Mouse (Mus musculus) neural tube, embryonic 12.5 days (tissue): ENCODE measurements around the gene Dnaaf1. TPM values are rescaled to one million over a fixed set of nuclear protein-coding genes. Genes with fewer than 3 reads are reported as not detected.

Source experiments
- ATAC-seq: fragments of 200-750 bp; cut with Nextera tagmentation; 2 replicates; pipeline ENCODE4 v1.8.0; 2017; ENCODE audit warnings: low read depth, mild to moderate bottlenecking, moderate TSS enrichment, moderate library complexity; ENCODE audit not compliant: low FRiP score
- H3K27ac ChIP-seq: fragments of 300-500 bp; sonication (generic); 2 replicates; pipeline ENCODE4 v1.5.1; 2016
- H3K27me3 ChIP-seq: fragments of 300-500 bp; sonication (generic); replicated peaks from 2 replicates; pipeline ENCODE4 v1.6.1; 2016; ENCODE audit warnings: mild to moderate bottlenecking
- H3K36me3 ChIP-seq: fragments of 300-500 bp; sonication (generic); 2 replicates; pipeline ENCODE4 v1.6.1; 2016; ENCODE audit warnings: mild to moderate bottlenecking
- H3K4me1 ChIP-seq: fragments of 300-500 bp; sonication (generic); 2 replicates; pipeline ENCODE4 v1.6.1; 2016
- H3K4me2 ChIP-seq: fragments of 300-500 bp; sonication (generic); replicated peaks from 2 replicates; pipeline ENCODE4 v1.6.1; 2016; ENCODE audit warnings: mild to moderate bottlenecking
- H3K4me3 ChIP-seq: fragments of 300-500 bp; sonication (generic); 2 replicates; pipeline ENCODE4 v1.5.1; 2016
- H3K9ac ChIP-seq: fragments of 300-500 bp; sonication (generic); 2 replicates; pipeline ENCODE4 v1.6.1; 2016; ENCODE audit warnings: mild to moderate bottlenecking
- H3K9me3 ChIP-seq: fragments of 300-500 bp; sonication (generic); 2 replicates; pipeline ENCODE4 v1.6.1; 2016; ENCODE audit warnings: mild to moderate bottlenecking
- WGBS: fragments of 180-500 bp; shearing (Covaris S2); methylation state at CpG from one replicate; pipeline ENCODE4 v1.1.7; 2016; 5-methylcytosine and 5-hydroxymethylcytosine counted together
- polyA plus RNA-seq: library from polyadenylated mRNA; unstranded; fragments of >200 nt; fragmentation: Nextera tagmentation; extraction: Ambion mirVana; gene quantifications from 2 replicates; pipeline ENCODE4 v1.2.1, GENCODE M21; 2016

Dnaaf1 gene
- polyA plus RNA-seq, 1 experiment from 2014 or later, result 0.08 TPM

- Histone ChIP-seq H3K9ac (no peak overlapping the region), H3K27me3 (no peaks in the 10 kb centered on the region), H3K4me3 (no peak overlapping the region), H3K4me1 (no peaks in the 10 kb centered on the region), H3K9me3 (no peaks in the 10 kb centered on the region), H3K4me2 (no peak overlapping the region), H3K27ac (no peak overlapping the region), H3K36me3 (no peaks in the 10 kb centered on the region)
- ATAC-seq, result no peak
- WGBS, result 79% methylated on average over 14 of the region's 14 CpGs
Measured at GRCm38 (mm10) chr8:119615096-119615495, 40.1 kb downstream of the Dnaaf1 start.

GRCm38 (mm10) chr8:119616358-119616757 is 41.3 kb downstream of the Dnaaf1 start:
- Histone ChIP-seq H3K27me3 (no peaks in the 10 kb centered on the region), H3K4me3 (no peak overlapping the region), H3K4me2 (no peak overlapping the region), H3K27ac (no peak overlapping the region), H3K9ac (no peak overlapping the region), H3K9me3 (no peaks in the 10 kb centered on the region), H3K4me1 (no peaks in the 10 kb centered on the region), H3K36me3 (no peaks in the 10 kb centered on the region)
- ATAC-seq, result no peak
- WGBS, result 80% methylated on average over 7 of the region's 7 CpGs

GRCm38 (mm10) chr8:119616811-119617210 is 41.8 kb downstream of the Dnaaf1 start:
- WGBS, result 89% methylated on average over 4 of the region's 4 CpGs
- Histone ChIP-seq H3K27me3 (no peaks in the 10 kb centered on the region), H3K4me1 (no peaks in the 10 kb centered on the region), H3K4me3 (no peak overlapping the region), H3K36me3 (no peaks in the 10 kb centered on the region), H3K9me3 (no peaks in the 10 kb centered on the region), H3K9ac (no peak overlapping the region), H3K27ac (no peak overlapping the region), H3K4me2 (no peak overlapping the region)
- no peak for ATAC-seq

- Histone ChIP-seq H3K4me3 (no peak overlapping the region), H3K36me3 (no peaks in the 10 kb centered on the region), H3K9me3 (no peaks in the 10 kb centered on the region), H3K27ac (no peak overlapping the region), H3K27me3 (no peaks in the 10 kb centered on the region), H3K4me2 (no peak overlapping the region), H3K4me1 (no peaks in the 10 kb centered on the region), H3K9ac (no peak overlapping the region)
- no peak for ATAC-seq
- WGBS, result 92% methylated on average over 5 of the region's 5 CpGs
Measured at GRCm38 (mm10) chr8:119617586-119617985, 42.6 kb downstream of the Dnaaf1 start.

GRCm38 (mm10) chr8:119618887-119619286 is 43.9 kb downstream of the Dnaaf1 start:
- no peaks in the 10 kb centered on the region for H3K36me3 ChIP-seq
- H3K4me3 ChIP-seq, result no peak overlapping the region
- no peak overlapping the region for H3K9ac ChIP-seq
- no peaks in the 10 kb centered on the region for H3K27me3 ChIP-seq
- H3K4me2 ChIP-seq, result no peak overlapping the region
- WGBS, result 76% methylated on average over 5 of the region's 5 CpGs
- H3K9me3 ChIP-seq, result no peaks in the 10 kb centered on the region
- H3K4me1 ChIP-seq, result no peaks in the 10 kb centered on the region
- no peak overlapping the region for H3K27ac ChIP-seq
- no peak for ATAC-seq

- Histone ChIP-seq H3K27ac (no peak overlapping the region), H3K36me3 (no peaks in the 10 kb centered on the region), H3K4me3 (no peak overlapping the region), H3K9me3 (no peaks in the 10 kb centered on the region), H3K9ac (no peak overlapping the region), H3K27me3 (no peaks in the 10 kb centered on the region), H3K4me1 (no peaks in the 10 kb centered on the region), H3K4me2 (no peak overlapping the region)
- 77% methylated on average over 6 of the region's 6 CpGs for whole genome bisulfite sequencing
- ATAC-seq, result no peak
Measured at GRCm38 (mm10) chr8:119620116-119620840, 45.2 kb downstream of the Dnaaf1 start.

GRCm38 (mm10) chr8:119620848-119621465 is 45.9 kb downstream of the Dnaaf1 start:
- Histone ChIP-seq H3K4me3 (no peak overlapping the region), H3K27me3 (no peaks in the 10 kb centered on the region), H3K4me2 (no peak overlapping the region), H3K27ac (no peak overlapping the region), H3K36me3 (no peaks in the 10 kb centered on the region), H3K4me1 (no peaks in the 10 kb centered on the region), H3K9ac (no peak overlapping the region), H3K9me3 (no peaks in the 10 kb centered on the region)
- ATAC-seq, result no peak
- WGBS, result 88% methylated on average over 14 of the region's 14 CpGs

- Histone ChIP-seq H3K27me3 (no peaks in the 10 kb centered on the region), H3K9me3 (no peaks in the 10 kb centered on the region), H3K4me2 (no peak overlapping the region), H3K4me3 (no peak overlapping the region), H3K36me3 (no peaks in the 10 kb centered on the region), H3K4me1 (peaks cover under 1% of the 10 kb centered on the region; the same call in 1 of the 2 replicates), H3K27ac (no peak overlapping the region), H3K9ac (no peak overlapping the region)
- WGBS, result 56% methylated on average over 4 of the region's 4 CpGs
- ATAC-seq, result no peak
Measured at GRCm38 (mm10) chr8:119622555-119622954, 47.5 kb downstream of the Dnaaf1 start.

- Histone ChIP-seq H3K4me1 (peaks cover 6% of the 10 kb centered on the region), H3K9me3 (no peaks in the 10 kb centered on the region), H3K4me3 (no peak overlapping the region), H3K36me3 (no peaks in the 10 kb centered on the region), H3K27ac (no peak overlapping the region), H3K27me3 (no peaks in the 10 kb centered on the region), H3K9ac (no peak overlapping the region), H3K4me2 (no peak overlapping the region)
- ATAC-seq, result no peak
- 89% methylated on average over 8 of the region's 8 CpGs for WGBS
Measured at GRCm38 (mm10) chr8:119623061-119623460, 48.0 kb downstream of the Dnaaf1 start.

GRCm38 (mm10) chr8:119623744-119624143 is 48.7 kb downstream of the Dnaaf1 start:
- Histone ChIP-seq H3K4me3 (no peak overlapping the region), H3K4me1 (peaks cover 7% of the 10 kb centered on the region), H3K27me3 (no peaks in the 10 kb centered on the region), H3K27ac (no peak overlapping the region), H3K9me3 (no peaks in the 10 kb centered on the region), H3K4me2 (no peak overlapping the region), H3K9ac (no peak overlapping the region), H3K36me3 (no peaks in the 10 kb centered on the region)
- WGBS, result 76% methylated on average over 1 of the region's 1 CpGs
- ATAC-seq, result no peak

GRCm38 (mm10) chr8:119624916-119625315 is 49.9 kb downstream of the Dnaaf1 start:
- Histone ChIP-seq H3K27me3 (no peaks in the 10 kb centered on the region), H3K9ac (no peak overlapping the region), H3K4me2 (no peak overlapping the region), H3K36me3 (no peaks in the 10 kb centered on the region), H3K4me1 (peaks cover 7% of the 10 kb centered on the region), H3K4me3 (no peak overlapping the region), H3K9me3 (no peaks in the 10 kb centered on the region), H3K27ac (no peak overlapping the region)
- WGBS, result 91% methylated on average over 7 of the region's 7 CpGs
- no peak for ATAC-seq

- ATAC-seq, result no peak
- H3K27ac ChIP-seq, result no peak overlapping the region
- H3K9me3 ChIP-seq, result no peaks in the 10 kb centered on the region
- no peaks in the 10 kb centered on the region for H3K36me3 ChIP-seq
- H3K27me3 ChIP-seq, result no peaks in the 10 kb centered on the region
- no peak overlapping the region for H3K4me2 ChIP-seq
- no peak overlapping the region for H3K4me3 ChIP-seq
- H3K9ac ChIP-seq, result no peak overlapping the region
- peaks cover 11% of the 10 kb centered on the region for H3K4me1 ChIP-seq
- 75% methylated on average over 22 of the region's 22 CpGs for WGBS
Measured at GRCm38 (mm10) chr8:119625788-119626187, 50.8 kb downstream of the Dnaaf1 start.

- H3K4me3 ChIP-seq, result no peak overlapping the region
- H3K4me1 ChIP-seq, result peaks cover 18% of the 10 kb centered on the region
- H3K9ac ChIP-seq, result no peak overlapping the region
- H3K27me3 ChIP-seq, result no peaks in the 10 kb centered on the region
- H3K36me3 ChIP-seq, result no peaks in the 10 kb centered on the region
- 93% methylated on average over 7 of the region's 7 CpGs for WGBS
- no peak for ATAC-seq
- H3K9me3 ChIP-seq, result no peaks in the 10 kb centered on the region
- H3K27ac ChIP-seq, result no peak overlapping the region
- no peak overlapping the region for H3K4me2 ChIP-seq
Measured at GRCm38 (mm10) chr8:119627199-119627598, 52.2 kb downstream of the Dnaaf1 start.
